Mouse (Mus musculus) left cerebral cortex, postnatal 4 days (tissue): ENCODE measurements around the gene Tmprss15. TPM values are rescaled to one million over a fixed set of nuclear protein-coding genes. Genes with fewer than 3 reads are reported as not detected.

Source experiments
- DNase-seq: peaks from one replicate; pipeline ENCODE4 v3.0.0-alpha.2; 2022
- intact Hi-C: fragments of 180-260 bp; cut with DNase I; formaldehyde crosslinking; loops from one replicate; pipeline ENCODE4 v1.15.1; 2025
- total RNA-seq, 2 experiments: library from RNA; stranded (reverse); gene quantifications; 2 replicates each; pipeline ENCODE4 v1.2.3; 2021

The Tmprss15 gene
- under 1 TPM in 1 of 2 experiments, not detected in 1; 0.12 TPM for total RNA-seq

- intact Hi-C loops, result no loop called here
- no peak for DNase-seq
Observed at GRCm38 (mm10) chr16:79090997-79091396, at the start of gene Tmprss15. Gene Tmprss15 (minus strand): TSS chr16:79091097.

- peak; percentile 23 for DNase-seq
Observed at GRCm38 (mm10) chr16:79114879-79115278, 24.0 kb upstream of the Tmprss15 start.

GRCm38 (mm10) chr16:79109516-79109915 lies 18.6 kb upstream of the Tmprss15 start:
- DNase-seq, result no peak
- intact Hi-C loops, result no loop called here

More at GRCm38 (mm10) chr16:79114879-79115278, 24.0 kb upstream of the Tmprss15 start:
- intact Hi-C loops, result no loop called here

GRCm38 (mm10) chr16:79108969-79109368 lies 18.1 kb upstream of the Tmprss15 start:
- intact Hi-C loops, result no loop called here
- no peak for DNase-seq

GRCm38 (mm10) chr16:79100325-79100724 lies 9.4 kb upstream of the Tmprss15 start:
- intact Hi-C loops, result no loop called here
- DNase-seq, result no peak

- intact Hi-C loops, result no loop called here
- no peak for DNase-seq
Observed at GRCm38 (mm10) chr16:79098321-79098720, 7.4 kb upstream of the Tmprss15 start.

- intact Hi-C loops, result no loop called here
- DNase-seq, result no peak
Observed at GRCm38 (mm10) chr16:79086550-79086949, 4.3 kb downstream of the Tmprss15 start.

- intact Hi-C loops, result loop anchor here (5.0 kb wide), 1 partner anchor 427 kb away; no protein-coding TSS in a partner anchor
- no peak for DNase-seq
Observed at GRCm38 (mm10) chr16:79063848-79064247, 27.0 kb downstream of the Tmprss15 start.

- intact Hi-C loops, result no loop called here
- peak; percentile 32 for DNase-seq
Observed at GRCm38 (mm10) chr16:79058775-79059558, 31.9 kb downstream of the Tmprss15 start.

- DNase-seq, result no peak
- intact Hi-C loops, result no loop called here
Observed at GRCm38 (mm10) chr16:79032593-79032992, 58.3 kb downstream of the Tmprss15 start.

GRCm38 (mm10) chr16:79002812-79003211 lies 88.1 kb downstream of the Tmprss15 start:
- intact Hi-C loops, result no loop called here
- no peak for DNase-seq

- no peak for DNase-seq
- intact Hi-C loops, result no loop called here
Observed at GRCm38 (mm10) chr16:79001679-79002078, 89.2 kb downstream of the Tmprss15 start.

GRCm38 (mm10) chr16:78976384-78976783 lies 114.5 kb downstream of the Tmprss15 start:
- no peak for DNase-seq
- intact Hi-C loops, result no loop called here

GRCm38 (mm10) chr16:78974099-78974498 lies 116.8 kb downstream of the Tmprss15 start:
- intact Hi-C loops, result no loop called here
- DNase-seq, result no peak

- no peak for DNase-seq
- intact Hi-C loops, result no loop called here
Observed at GRCm38 (mm10) chr16:78969091-78969731, 121.7 kb downstream of the Tmprss15 start.

- intact Hi-C loops, result loop anchor here (10.0 kb wide), 1 partner anchor 503 kb away; no protein-coding TSS in a partner anchor
Observed at GRCm38 (mm10) chr16:78957434-78957833, 133.5 kb downstream of the Tmprss15 start.

GRCm38 (mm10) chr16:78950359-78950758 lies 140.5 kb downstream of the Tmprss15 start:
- no peak for DNase-seq
- intact Hi-C loops, result loop anchor here (10.0 kb wide), 1 partner anchor 496 kb away; no protein-coding TSS in a partner anchor

More at GRCm38 (mm10) chr16:78957434-78957833, 133.5 kb downstream of the Tmprss15 start:
- DNase-seq, result no peak

- no peak for DNase-seq
- intact Hi-C loops, result no loop called here
Observed at GRCm38 (mm10) chr16:78937755-78938154, 153.1 kb downstream of the Tmprss15 start.

- DNase-seq, result no peak
- intact Hi-C loops, result no loop called here
Observed at GRCm38 (mm10) chr16:78934298-78934697, 156.6 kb downstream of the Tmprss15 start.

- intact Hi-C loops, result no loop called here
- peak; percentile 37 for DNase-seq
Observed at GRCm38 (mm10) chr16:78931287-78932025, 159.4 kb downstream of the Tmprss15 start.
